Mouse (Mus musculus) ES-Bruce4 (cell line): ENCODE results near the gene Med16. TPM values are rescaled to one million over a fixed set of nuclear protein-coding genes. Genes with fewer than 3 reads are reported as not detected.

Experiments
- H3K27ac ChIP-seq: 2 replicates; pipeline ENCODE4 v1.5.1; 2012; ENCODE audit warnings: low read length, inconsistent platforms; ENCODE audit not compliant: insufficient read depth
- H3K27me3 ChIP-seq: 2 replicates; pipeline ENCODE4 v1.6.1; 2012; ENCODE audit warnings: mild to moderate bottlenecking, low read length, inconsistent platforms; ENCODE audit not compliant: control insufficient read depth, poor library complexity, insufficient read depth, severe bottlenecking
- H3K36me3 ChIP-seq: 2 replicates; pipeline ENCODE4 v1.6.1; 2012; ENCODE audit warnings: inconsistent platforms, mild to moderate bottlenecking, low read length, moderate library complexity; ENCODE audit not compliant: control insufficient read depth, poor library complexity, insufficient read depth, severe bottlenecking
- H3K4me1 ChIP-seq: one replicate; pipeline ENCODE4 v1.8.1; 2011; ENCODE audit warnings: low read length; ENCODE audit not compliant: control insufficient read depth, insufficient read depth
- H3K4me3 ChIP-seq: 2 replicates; pipeline ENCODE4 v1.5.1; 2011; ENCODE audit warnings: low read depth, mild to moderate bottlenecking, low read length
- H3K9ac ChIP-seq: 2 replicates; pipeline ENCODE4 v1.6.1; 2012; ENCODE audit warnings: low read depth, mild to moderate bottlenecking, inconsistent platforms; ENCODE audit not compliant: poor library complexity, severe bottlenecking
- H3K9me3 ChIP-seq: replicated peaks from 2 replicates; pipeline ENCODE4 v1.6.1; 2012; ENCODE audit warnings: mild to moderate bottlenecking, low read length, inconsistent platforms; ENCODE audit not compliant: control insufficient read depth, poor library complexity, insufficient read depth, severe bottlenecking
- CTCF ChIP-seq: IDR thresholded peaks from one replicate; pipeline ENCODE4 v1.8.1; 2011; ENCODE audit warnings: low read depth, low read length
- EP300 ChIP-seq: IDR thresholded peaks from 2 replicates; pipeline ENCODE4 v1.6.1; 2011; ENCODE audit warnings: low read depth, low read length; ENCODE audit not compliant: insufficient read depth
- POLR2A ChIP-seq: IDR thresholded peaks from one replicate; pipeline ENCODE4 v1.8.1; 2011; ENCODE audit warnings: low read length; ENCODE audit not compliant: insufficient read depth
- polyA plus RNA-seq: library from polyadenylated mRNA; stranded (reverse); fragments of >200 nt; gene quantifications from 2 replicates; pipeline ENCODE4 v1.2.4, GENCODE M21; 2011; ENCODE audit warnings: low read depth; ENCODE audit not compliant: missing spikeins, insufficient read depth, insufficient read length

Gene Med16
- polyA plus RNA-seq, 1 experiment, result 17.5 TPM

DNA sequence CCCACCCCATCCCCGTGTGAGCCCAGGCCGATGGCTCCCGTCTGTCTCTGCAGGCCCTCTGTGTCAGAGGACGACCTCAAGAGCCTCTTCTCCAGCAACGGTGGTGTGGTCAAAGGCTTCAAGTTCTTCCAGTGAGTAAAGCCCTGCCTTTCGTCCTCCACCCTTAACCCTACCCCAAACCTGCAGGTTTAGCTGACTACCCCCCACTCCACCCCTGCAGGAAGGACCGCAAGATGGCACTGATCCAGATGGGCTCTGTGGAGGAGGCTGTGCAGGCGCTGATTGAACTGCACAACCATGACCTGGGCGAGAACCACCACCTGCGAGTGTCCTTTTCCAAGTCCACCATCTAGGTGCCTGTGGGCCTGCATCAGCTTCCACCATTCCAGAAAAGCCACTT lies 45.8 kb downstream of the Med16 start:
- H3K27me3 ChIP-seq, result no peaks in the 10 kb centered on the region
- H3K27ac ChIP-seq, result no peak overlapping the region
- no peak overlapping the region for H3K9ac ChIP-seq
- no peaks in the 10 kb centered on the region for H3K9me3 ChIP-seq
- no peak overlapping the region for H3K4me3 ChIP-seq
- no peaks in the 10 kb centered on the region for H3K4me1 ChIP-seq
- TF ChIP-seq CTCF, result no peak
- TF ChIP-seq POLR2A, result no peak
- TF ChIP-seq EP300, result no peak
- peaks cover 50% of the 10 kb centered on the region for H3K36me3 ChIP-seq

DNA sequence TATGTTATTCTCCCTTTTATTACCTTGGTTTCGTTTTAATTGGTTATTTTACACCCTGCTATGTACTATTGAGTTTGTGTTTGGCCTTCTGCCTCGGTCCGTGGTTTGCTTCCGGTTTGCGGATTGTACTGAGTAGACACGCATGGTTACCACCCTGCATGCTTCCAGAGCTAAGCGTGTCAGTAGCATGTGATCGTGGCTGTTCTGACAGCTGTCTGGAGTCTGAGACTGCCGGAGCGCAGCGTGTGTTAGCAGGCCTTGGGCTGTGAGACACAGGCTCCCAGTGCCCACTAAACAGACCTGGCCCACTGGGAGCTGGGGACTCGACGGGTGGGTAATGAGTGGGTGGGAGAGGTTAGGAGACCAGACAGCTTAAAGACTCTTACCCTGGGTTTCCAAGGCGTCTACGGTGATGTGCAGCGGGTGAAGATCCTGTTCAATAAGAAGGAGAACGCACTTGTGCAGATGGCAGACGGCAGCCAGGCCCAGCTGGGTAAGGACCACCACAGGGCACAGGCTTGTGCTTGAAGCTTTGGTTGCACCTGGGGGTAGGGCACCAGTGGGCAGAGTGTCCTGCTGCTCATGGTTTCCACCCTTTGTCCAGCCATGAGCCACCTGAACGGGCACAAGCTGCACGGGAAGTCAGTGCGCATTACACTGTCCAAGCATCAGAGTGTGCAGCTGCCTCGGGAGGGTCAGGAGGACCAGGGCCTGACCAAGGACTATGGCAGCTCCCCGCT lies 46.5 kb downstream of the Med16 start:
- H3K36me3 ChIP-seq, result peaks cover 55% of the 10 kb centered on the region
- no peak overlapping the region for H3K4me3 ChIP-seq
- no peak overlapping the region for H3K9ac ChIP-seq

DNA sequence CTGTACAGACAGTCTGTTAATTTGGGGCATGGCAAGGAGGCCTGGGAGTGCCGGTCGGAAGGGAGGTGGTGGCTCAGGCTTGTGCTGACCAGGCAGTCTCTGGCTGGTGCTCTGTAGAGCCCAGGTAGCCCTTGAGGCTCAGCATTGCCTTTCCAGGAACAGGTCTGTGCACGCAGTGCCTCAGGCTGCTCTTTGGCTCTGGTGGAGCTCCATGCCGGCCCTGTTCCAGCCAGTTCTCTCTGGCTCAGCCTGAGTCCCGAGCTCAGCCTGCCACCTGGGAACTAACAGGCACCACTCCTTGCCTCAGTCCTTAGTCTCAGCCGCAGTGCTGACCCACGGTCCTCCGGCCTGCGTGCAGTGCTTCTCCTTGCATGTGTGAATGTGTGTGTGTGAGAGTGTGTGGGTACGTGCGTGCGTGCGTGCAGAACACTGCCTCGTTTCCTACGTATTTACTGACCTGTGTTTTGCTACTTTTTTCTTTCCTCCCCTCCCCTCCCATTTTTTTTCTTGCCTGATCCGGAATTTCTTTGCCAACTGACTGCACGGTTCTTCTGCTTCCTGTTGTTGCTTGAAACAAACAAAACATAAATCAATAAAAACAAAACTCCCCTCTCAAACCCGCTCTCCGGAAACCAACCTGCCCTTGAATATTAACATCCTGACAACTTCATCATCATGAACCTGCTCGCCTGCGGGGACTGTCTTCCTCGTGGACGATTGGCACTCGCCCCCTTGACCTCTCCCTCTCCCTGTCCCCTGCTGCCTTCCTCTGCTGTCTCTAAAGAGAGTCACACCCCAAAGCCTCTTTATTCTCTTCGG lies 47.3 kb downstream of the Med16 start:
- Histone ChIP-seq H3K9me3 (no peaks in the 10 kb centered on the region), H3K9ac (no peak overlapping the region), H3K4me3 (no peak overlapping the region), H3K4me1 (peaks cover 5% of the 10 kb centered on the region), H3K27me3 (no peaks in the 10 kb centered on the region), H3K36me3 (peaks cover 62% of the 10 kb centered on the region), H3K27ac (no peak overlapping the region)
- TF ChIP-seq CTCF (no peak), POLR2A (no peak), EP300 (no peak)

More for the DNA sequence above, 46.5 kb downstream of the Med16 start:
- H3K9me3 ChIP-seq, result no peaks in the 10 kb centered on the region
- peaks cover 3% of the 10 kb centered on the region for H3K4me1 ChIP-seq
- no peak for TF ChIP-seq POLR2A
- no peaks in the 10 kb centered on the region for H3K27me3 ChIP-seq
- H3K27ac ChIP-seq, result no peak overlapping the region

- Histone ChIP-seq H3K9me3 (no peaks in the 10 kb centered on the region), H3K9ac (no peak overlapping the region), H3K4me1 (peaks cover 5% of the 10 kb centered on the region), H3K27ac (no peak overlapping the region), H3K36me3 (peaks cover 65% of the 10 kb centered on the region), H3K4me3 (no peak overlapping the region), H3K27me3 (no peaks in the 10 kb centered on the region)
- TF ChIP-seq EP300 (no peak), POLR2A (no peak), CTCF (no peak)
Observed at GRCm38 (mm10) chr10:79860079-79860911, 48.4 kb downstream of the Med16 start.

DNA sequence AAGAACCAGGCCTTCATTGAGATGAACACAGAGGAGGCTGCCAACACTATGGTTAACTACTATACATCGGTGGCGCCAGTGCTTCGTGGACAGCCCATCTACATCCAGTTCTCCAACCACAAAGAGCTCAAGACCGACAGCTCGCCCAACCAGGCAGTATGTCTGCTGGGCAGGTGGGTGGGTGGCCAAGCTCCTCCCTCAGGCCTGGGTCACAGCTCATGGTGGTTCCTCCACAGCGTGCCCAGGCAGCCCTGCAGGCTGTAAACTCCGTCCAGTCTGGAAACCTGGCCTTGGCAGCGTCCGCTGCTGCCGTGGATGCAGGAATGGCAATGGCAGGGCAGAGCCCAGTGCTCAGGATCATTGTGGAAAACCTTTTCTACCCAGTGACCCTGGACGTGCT lies 49.6 kb downstream of the Med16 start:
- Histone ChIP-seq H3K4me1 (peaks cover 5% of the 10 kb centered on the region), H3K27me3 (no peaks in the 10 kb centered on the region), H3K4me3 (no peak overlapping the region), H3K9me3 (no peaks in the 10 kb centered on the region), H3K9ac (no peak overlapping the region), H3K36me3 (peaks cover 65% of the 10 kb centered on the region), H3K27ac (no peak overlapping the region)
- TF ChIP-seq POLR2A (no peak), EP300 (no peak), CTCF (no peak)
